Mouse (Mus musculus) gastrocnemius, postnatal 14 days (tissue): ENCODE measurements around the gene Nos1ap. TPM values are rescaled to one million over a fixed set of nuclear protein-coding genes. Genes with fewer than 3 reads are reported as not detected.
A peak's percentile ranks its signal among the peaks of the same experiment; 100 is the strongest.

Experiments
- DNase-seq: peaks from one replicate; pipeline ENCODE4 v3.0.0; 2021; ENCODE audit warnings: mixed read lengths
- intact Hi-C: fragments of 180-260 bp; cut with DNase I; formaldehyde crosslinking; loops from one replicate; pipeline ENCODE4 v1.15.1; 2025; ENCODE audit warnings: low total_unique reads
- long read RNA-seq, 2 experiments: library from polyadenylated mRNA; stranded (forward); transcript quantifications; one replicate each; pipeline ENCODE4 v2.0.0; 2021
- total RNA-seq, 2 experiments: library from RNA; stranded (reverse); gene quantifications; 2 replicates each; pipeline ENCODE4 v1.2.3; 2021

Nos1ap gene
- total RNA-seq: 1 to 10 TPM; 1.6 to 1.7 TPM
- long read RNA-seq, experiment 1, partial matches to known transcripts: 0 of 2 reads
- long read RNA-seq, experiment 1, other reads (novel, unspliced or antisense): 2 of 2 reads
- long read RNA-seq, experiment 2, partial matches to known transcripts: 0 of 1 reads
- long read RNA-seq, experiment 2, other reads (novel, unspliced or antisense): 1 of 1 reads

DNA sequence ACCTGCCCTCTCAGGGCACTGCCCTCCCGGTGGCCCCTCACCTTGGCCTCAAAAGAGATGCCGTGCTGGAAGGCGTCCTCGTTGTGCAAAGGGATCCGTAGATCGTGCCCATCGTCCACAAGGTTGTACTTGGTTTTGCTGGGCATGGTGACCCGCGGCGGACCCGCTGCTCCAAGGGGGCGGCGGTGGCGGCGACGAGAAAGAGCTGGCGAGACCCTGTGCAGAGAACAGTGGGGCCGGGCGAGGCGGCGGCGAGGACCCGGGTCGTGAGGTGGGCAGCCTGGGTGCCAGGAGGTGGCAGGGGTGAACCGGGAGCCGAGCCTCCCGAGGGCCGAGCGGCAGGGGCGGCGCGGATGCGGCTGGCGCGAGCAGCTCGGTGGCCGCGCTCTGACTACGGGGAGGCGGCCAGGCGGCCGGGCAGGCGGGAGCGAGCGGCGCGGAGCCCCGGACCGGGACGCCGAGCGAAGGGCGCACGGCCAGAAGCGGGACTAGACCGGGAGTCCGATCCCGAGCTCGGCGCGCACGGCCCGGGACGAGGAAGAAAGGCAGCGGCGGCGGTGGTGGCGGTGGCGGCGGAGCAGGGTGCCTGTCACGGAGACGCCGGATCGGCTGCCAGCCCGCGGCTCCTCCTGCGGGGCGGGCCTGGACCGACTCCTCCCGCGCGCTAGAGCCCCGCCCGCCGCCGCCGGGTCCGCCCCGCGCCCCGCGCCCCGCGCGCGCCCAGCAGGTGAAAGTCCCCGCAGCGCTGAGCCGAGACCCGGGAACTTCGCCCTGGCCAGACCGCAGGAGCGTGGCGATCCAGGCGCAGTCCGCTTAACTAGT, at the start of gene Nos1ap:
Gene Nos1ap, minus strand, starts transcription at position 643 of the 822 bp plus-strand sequence.
- peak; percentile 84 for DNase-seq
- intact Hi-C loops: no loop called here

DNA sequence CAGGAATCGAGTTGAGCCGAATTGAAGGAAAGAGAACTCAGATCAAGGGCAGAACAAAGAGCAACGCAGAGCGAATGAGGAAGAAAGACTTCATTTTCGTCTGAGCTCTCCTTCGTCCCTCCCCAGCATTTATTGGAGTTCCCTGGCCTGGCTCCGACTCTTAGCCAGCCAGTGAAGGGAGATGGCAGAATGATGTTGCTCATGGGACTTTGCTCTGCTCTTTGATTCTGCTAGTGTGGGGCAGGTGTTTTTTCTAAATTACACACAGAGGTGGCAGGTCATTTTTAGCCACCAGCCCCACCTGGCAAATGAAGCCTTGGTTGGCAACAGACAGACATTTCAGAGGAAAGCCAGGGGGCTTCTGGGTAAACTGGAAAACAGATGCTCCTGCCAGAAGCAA, 49.3 kb upstream of the Nos1ap start:
- DNase-seq: no peak
- intact Hi-C loops: no loop called here

DNA sequence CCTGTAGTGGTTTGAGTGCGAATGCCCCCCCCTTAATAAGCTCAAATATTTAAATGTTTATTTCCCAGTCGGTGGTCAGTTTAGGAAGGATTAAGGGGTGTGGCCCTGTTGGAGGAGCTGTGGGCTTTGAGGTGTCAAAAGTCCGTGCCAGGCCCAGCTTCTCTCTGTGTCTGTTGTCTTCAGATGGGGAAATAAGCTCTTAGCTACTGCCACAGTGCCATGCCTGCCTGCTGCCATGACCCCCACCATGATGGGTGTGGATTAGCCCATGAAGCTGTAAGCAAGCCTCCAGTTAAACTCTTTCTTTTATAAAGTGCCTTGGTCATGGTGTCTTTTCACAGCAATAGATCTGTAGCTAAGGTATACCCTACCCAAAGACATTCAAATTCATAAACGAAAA, 43.2 kb upstream of the Nos1ap start:
- intact Hi-C loops: loop anchor here (2.0 kb wide), 1 partner anchor 208 kb away; no protein-coding TSS in a partner anchor
- no peak for DNase-seq

DNA sequence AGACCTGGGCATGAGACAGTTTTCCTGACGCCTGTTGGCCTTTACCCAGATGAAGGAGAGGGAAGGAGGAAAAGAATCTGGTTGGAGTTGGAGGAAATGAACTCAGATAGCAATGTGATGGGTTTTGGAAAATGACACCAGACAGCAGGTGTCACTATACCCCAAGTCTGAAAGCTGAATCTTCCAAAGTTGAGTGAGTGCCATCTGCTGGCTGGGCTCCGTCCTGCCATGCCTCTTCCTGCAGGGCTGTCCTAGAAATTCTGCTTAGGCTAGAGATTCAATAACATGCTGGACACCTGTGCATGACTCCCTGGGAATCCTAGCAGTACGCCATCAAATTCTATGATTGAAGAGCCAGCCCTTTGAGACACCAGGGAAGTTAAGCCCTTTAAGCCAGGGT, 42.7 kb upstream of the Nos1ap start:
- intact Hi-C loops: loop anchor here (2.0 kb wide), 1 partner anchor 208 kb away; no protein-coding TSS in a partner anchor
- peak; percentile 81 for DNase-seq

DNA sequence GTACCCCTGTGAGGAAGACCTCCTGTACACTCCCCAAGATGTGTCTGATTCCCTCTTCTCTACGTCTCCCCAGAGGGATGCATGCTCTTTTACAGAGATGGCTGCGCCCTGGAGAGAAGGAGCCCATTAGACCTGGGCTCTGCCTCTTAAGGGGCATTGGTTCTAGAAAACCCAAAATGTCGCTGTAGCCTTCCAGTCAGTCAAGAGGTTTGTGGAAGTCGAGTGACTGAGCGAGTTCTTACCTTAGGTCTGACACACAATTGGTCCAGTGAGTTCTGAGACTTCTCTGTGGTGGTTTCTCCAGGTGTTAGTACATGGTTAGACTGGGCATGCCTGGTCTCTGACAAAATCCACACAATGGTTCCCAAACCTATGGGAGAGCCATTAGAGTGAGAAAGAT, 41.9 kb upstream of the Nos1ap start:
- intact Hi-C loops: no loop called here
- DNase-seq: no peak

DNA sequence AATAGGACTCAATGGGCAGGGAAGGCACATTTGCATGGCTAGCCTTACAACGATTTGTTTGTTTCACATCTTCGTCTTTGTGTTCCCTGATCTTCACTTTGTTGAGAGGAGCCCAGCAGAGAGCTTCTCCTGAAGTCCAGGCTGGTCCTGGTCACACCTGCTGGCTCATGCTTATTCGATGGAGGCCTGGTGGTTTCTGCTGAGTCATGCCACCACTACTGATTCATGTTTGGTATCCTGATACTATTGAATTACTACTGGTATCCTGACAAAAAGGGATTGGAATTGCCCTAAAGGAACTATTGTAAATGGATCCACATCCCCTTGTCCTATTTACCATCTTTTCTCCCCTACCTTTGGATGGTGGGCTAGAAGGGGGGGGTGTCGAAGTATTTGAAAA, 40.8 kb upstream of the Nos1ap start:
- no peak for DNase-seq
- intact Hi-C loops: no loop called here

DNA sequence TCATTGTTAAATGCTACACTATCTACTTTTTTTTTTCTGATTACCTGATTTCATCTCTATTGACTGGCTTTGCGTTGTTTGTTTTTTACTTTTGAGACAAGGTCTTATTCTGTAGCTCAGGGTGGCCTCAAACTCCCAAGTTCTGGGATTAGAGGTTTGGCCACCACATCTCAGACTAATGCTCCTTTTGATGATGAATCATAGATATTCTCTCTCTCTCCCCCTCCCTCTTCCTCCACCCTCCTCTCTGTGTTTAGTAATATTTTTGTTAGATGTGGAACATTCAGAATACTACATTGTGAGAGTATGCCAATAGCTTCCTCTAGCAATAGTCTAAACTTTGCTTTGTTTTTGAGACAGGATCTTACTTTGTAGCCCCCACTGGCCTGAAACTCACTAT, 33.8 kb upstream of the Nos1ap start:
- intact Hi-C loops: no loop called here
- no peak for DNase-seq

DNA sequence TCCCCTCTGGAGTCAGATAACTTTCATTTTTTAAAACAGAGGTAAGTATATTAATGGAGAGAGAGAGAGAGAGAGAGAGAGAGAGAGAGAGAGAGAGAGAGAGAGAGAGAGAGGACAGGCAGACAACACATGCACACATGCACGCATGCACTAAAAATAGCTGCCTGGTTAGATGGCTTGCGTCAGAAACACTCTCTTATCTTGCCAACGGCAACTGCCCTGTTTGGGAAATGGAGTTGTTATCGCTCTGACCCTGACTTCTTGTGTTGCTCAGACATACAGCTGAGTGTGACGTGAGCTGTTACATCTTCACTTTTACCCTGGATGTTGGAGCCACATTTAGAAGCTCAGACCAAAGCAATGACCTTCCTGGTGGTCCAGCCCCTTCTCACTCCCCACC, 33.3 kb upstream of the Nos1ap start:
- DNase-seq: no peak
- intact Hi-C loops: no loop called here

DNA sequence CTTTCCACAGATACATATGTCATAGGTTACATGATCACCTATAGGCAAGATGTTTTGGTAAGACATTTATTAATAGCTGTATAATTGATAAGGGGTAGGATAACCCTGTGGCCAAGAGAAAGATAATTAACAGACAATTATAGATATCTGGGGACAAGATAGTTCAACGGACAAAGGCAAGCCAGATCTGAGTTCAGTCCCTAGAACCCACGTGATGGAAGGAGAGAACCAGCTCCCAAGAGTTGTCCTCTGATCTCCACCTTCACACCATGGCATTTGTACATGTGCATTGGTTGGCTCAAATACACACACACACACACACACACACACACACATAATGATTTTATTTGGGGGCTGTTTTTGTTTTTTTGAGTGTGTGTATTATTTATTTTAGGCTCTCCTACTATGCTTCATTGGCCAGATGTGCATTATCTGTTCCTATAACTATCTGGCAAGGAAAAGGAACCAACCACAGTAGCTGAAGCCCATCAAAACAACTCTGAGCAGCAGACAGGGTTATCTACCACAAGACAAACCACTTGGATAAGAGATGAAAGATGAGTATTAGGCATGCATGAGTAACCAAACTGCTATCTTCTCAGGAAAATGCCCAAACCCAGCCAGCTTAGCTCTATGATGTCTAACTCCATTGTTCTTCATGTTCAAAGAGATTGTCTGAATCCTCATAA, 30.2 kb upstream of the Nos1ap start:
- DNase-seq: no peak
- intact Hi-C loops: no loop called here

DNA sequence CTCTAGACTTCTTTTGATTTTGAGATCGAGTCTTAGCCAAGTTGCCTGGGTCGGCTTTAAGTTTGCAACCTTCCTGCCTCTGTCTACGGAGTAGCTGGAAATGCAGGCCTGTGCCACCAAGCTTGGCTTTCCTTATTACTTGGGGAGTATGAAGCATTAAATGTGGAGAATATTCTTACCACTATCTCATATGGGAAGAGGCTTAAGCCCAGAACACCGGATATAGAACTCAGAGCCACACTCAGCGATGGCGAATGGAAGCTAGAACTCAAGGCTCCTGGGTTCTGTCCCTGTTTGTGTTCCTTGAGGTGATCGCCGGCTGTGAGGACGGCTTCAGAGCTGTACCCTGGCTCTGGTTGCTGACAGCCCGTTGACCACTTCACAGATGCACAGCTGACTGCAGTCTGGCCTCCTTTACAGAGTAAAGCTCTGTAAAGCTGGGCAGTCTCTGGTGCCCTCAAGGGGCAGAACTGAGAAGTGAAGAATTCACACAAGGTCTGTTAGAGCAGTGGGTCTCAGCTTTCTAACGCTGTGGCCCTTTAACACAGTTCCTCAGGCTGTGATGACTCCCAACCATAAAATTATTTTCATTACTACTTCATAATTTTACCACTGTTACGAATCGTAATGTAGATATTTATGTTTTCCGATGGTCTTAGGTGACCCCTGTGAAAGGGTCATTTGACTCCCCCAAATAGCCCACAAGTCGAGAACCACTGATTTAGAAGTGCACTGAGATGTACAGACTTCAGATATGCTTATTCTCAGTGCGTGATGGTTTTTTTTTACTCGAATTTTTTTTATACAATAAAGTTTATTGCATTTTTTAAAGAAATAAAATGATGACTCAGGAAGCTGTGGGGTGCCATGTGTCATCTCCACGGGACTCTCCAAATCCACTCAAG, 23.6 kb upstream of the Nos1ap start:
- intact Hi-C loops: loop anchor here (5.0 kb wide), 1 partner anchor 321 kb away; no protein-coding TSS in a partner anchor
- DNase-seq: peak; percentile 66

DNA sequence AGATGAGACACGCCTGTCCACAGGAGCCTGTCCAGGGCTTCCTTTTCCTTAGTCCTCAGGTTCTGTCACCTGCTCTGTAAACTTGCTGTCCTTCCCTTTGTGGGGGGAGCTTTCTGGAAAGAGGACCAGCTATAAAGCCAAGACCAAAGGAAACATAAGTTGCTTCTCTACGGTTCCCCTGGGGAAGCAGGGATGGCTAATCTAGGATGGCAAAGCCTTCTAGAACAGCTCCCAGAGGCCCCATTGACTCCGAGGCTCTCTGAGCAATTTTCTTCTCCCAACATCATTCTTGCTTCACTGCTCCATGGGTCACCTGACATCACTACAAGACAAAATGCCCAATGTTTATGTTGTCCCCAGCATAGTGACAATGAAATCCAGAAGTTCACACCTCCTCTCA, 22.0 kb upstream of the Nos1ap start:
- intact Hi-C loops: loop anchor here (5.0 kb wide), 1 partner anchor 319 kb away; no protein-coding TSS in a partner anchor

DNA sequence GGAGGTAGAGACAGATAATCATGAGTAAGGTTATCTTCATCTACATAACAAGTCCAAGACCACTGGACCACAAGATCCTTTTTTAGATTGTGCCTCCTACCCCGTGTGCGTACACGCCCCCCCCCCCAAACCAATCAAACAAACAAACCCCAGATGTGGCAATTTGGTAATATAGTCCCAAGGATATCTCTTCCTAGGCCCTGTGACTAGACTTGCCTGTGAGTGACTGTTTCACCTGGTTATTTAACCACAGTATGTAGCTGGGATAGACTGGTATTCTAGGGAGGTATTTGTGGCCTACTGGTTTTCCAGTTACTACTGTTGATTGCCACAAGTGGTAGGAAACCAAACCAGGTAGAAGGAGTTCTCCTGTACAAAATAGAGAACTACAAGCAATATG, 21.0 kb upstream of the Nos1ap start:
- DNase-seq: no peak
- intact Hi-C loops: loop anchor here (5.0 kb wide), 1 partner anchor 318 kb away; no protein-coding TSS in a partner anchor

More for the DNA sequence above, 22.0 kb upstream of the Nos1ap start:
- DNase-seq: no peak

DNA sequence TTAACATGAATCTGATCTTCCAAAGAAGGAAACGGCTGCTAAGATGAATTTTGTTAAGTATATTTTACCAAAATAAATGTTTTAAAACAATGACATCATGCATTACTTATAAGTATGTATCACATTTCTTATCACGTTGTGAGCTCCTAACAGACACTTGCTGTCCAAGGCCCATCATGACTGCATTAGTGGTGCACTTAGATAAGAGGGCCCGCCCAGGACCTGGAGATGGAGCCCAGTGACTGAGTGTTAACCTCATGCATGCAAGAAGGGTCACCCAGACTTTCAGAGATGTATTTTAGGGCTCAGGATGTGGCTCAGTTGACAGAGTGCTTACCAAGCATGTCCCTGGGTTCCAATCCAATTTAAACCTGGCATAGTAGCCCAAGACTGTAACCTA, 20.6 kb upstream of the Nos1ap start:
- DNase-seq: no peak
- intact Hi-C loops: loop anchor here (5.0 kb wide), 1 partner anchor 318 kb away; no protein-coding TSS in a partner anchor

DNA sequence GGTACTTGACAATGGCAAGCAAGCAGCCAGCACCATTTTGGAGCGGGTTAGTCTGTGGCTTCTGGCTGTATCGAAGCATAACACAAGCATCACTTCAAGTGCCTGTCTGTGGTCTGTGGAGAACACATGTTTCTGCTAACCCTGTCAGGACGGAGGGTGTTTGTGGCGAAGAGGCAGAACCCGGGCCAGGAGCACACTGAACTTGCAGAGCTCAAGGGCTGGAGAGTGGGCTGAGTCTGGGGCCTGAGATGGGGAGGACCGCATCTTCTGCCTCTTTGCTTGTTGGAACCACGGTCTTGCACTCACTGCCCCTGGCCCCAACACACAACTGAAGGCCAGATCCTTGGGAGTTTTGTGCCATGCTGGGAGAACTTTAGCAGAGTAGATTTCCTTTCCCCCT, 20.2 kb upstream of the Nos1ap start:
- DNase-seq: no peak
- intact Hi-C loops: loop anchor here (5.0 to 10.0 kb wide), 2 partner anchors 318 to 395 kb away; partner anchors contain the start of gene Uhmk1

DNA sequence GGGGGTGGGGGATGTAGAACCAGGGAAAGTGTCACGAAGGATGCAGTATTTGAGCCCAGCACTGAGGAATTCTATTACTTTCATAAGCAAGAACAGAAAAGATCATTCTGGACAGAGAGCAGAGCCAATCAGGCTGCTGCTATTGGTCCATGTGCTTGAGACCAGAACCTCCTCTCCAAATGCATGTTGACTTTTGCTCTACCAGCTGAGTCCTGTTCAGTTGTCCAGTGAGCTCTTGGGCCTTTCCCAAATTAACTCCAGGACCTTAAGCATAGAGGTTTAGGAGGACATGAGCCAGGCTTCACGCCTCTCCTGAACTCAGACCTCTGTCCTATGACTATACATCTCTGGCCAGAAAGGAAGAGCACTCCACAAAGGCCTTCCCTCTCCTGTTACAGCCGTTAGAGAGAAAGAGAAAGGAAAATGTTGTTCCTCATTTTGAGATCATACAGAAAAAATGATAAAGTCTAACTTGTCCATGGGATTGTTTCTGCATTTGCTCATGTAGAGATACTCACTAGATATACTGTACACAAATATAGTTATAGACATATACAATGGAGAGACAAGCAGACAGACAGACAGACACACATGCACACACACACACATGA, 18.9 kb upstream of the Nos1ap start:
- no peak for DNase-seq
- intact Hi-C loops: loop anchor here (10.0 kb wide), 1 partner anchor 394 kb away; the partner anchor contains the start of gene Uhmk1

DNA sequence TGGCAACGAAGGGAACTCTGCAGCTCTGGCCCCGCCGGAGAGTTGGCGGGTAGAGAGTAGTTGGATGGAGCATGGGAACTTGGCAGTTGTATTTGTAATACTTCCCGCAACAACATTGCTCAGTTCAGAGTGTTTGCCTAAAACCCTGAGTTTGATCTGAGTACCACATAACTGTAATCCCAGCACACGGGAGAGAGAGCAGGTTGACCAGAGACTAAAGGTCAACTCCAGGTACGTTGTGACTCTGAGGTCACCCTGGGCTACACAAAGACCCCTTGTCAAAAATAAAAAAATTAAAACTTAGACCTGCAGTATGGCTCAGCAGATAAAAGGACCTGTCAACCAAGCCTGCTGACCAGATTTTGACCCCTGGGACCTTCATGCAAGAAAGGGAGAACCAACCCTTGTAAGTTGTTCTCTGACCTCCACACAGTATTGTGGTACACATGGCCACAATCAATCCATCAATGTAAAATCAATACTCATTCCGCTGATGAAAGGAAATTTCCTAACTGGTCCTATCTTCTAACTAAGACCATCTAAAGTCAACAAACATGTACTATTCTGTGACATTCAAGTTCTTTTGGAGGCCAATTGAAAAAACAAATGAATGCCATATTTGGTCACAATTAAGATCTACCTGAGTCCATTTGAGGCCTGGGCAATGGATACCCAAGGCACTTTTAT, 17.7 kb upstream of the Nos1ap start:
- intact Hi-C loops: loop anchor here (10.0 kb wide), 1 partner anchor 393 kb away; the partner anchor contains the start of gene Uhmk1
- DNase-seq: no peak

DNA sequence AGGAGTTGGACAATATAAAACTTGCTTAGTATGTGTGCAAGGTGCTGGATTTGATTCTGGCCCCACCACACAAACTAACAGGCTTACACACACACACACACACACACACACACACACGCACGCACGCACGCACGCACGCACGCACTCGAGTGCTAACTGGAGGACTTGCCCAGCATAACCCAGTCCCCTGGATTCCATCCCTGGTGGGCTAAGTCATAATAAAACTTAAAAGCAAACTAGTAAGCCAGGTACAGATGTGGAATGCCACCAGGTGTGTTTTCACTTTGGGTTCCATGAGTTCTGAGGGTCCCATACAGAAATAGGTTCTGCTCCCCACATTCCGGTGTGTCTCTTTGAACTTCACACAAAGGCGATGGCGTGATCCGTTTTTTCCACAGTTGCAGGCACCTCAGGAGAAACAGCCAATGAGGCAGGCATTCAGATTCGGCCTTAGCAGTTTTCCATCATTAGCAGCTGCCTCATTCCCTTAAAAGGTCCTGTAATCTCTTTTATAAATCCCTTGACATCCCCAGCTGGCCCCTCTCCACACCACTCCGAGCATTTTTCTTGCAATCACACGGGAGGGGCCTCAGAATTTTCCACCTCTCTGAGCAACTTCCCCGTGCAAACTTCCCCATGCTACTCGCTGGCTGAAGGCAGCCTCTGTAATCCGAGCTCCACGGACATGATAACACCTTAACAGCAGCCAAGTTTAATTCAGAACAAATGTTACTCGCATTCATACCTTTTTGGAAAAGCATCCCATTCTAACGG, 15.8 kb upstream of the Nos1ap start:
- no peak for DNase-seq
- intact Hi-C loops: loop anchor here (10.0 kb wide), 1 partner anchor 391 kb away; the partner anchor contains the start of gene Uhmk1
